Mouse (Mus musculus) neural tube, embryonic 13.5 days (tissue): Measurements from ENCODE around the gene Ache. TPM values are rescaled to one million over a fixed set of nuclear protein-coding genes. Genes with fewer than 3 reads are reported as not detected.
A peak's percentile ranks its signal among the peaks of the same experiment; 100 is the strongest.

Source experiments
- ATAC-seq: fragments of 200-750 bp; cut with Nextera tagmentation; 2 replicates; pipeline ENCODE4 v1.8.0; 2017; ENCODE audit warnings: low read depth, mild to moderate bottlenecking, moderate TSS enrichment, moderate library complexity
- H3K27ac ChIP-seq: fragments of 300-500 bp; sonication (generic); replicated peaks from 2 replicates; pipeline ENCODE4 v1.5.1; 2015; ENCODE audit warnings: moderate library complexity, mild to moderate bottlenecking, inconsistent platforms
- H3K27me3 ChIP-seq: fragments of 300-500 bp; sonication (generic); 2 replicates; pipeline ENCODE4 v1.6.1; 2015; ENCODE audit warnings: mild to moderate bottlenecking, inconsistent platforms
- H3K36me3 ChIP-seq: fragments of 300-500 bp; sonication (generic); 2 replicates; pipeline ENCODE4 v1.6.1; 2015; ENCODE audit warnings: mild to moderate bottlenecking, inconsistent platforms
- H3K4me1 ChIP-seq: fragments of 300-500 bp; sonication (generic); replicated peaks from 2 replicates; pipeline ENCODE4 v1.6.1; 2015; ENCODE audit warnings: inconsistent platforms
- H3K4me2 ChIP-seq: fragments of 300-500 bp; sonication (generic); 2 replicates; pipeline ENCODE4 v1.6.1; 2015; ENCODE audit warnings: inconsistent platforms, mild to moderate bottlenecking, moderate library complexity
- H3K4me3 ChIP-seq: fragments of 300-500 bp; sonication (generic); 2 replicates; pipeline ENCODE4 v1.5.1; 2015; ENCODE audit warnings: mild to moderate bottlenecking, inconsistent platforms
- H3K9ac ChIP-seq: fragments of 300-500 bp; sonication (generic); 2 replicates; pipeline ENCODE4 v1.6.1; 2015; ENCODE audit warnings: moderate library complexity, mild to moderate bottlenecking, inconsistent platforms
- H3K9me3 ChIP-seq: fragments of 300-500 bp; sonication (generic); 2 replicates; pipeline ENCODE4 v1.6.1; 2016; ENCODE audit warnings: inconsistent platforms
- WGBS: fragments of 180-500 bp; shearing (Covaris S2); methylation state at CpG from one replicate; pipeline ENCODE4 v1.1.7; 2015; 5-methylcytosine and 5-hydroxymethylcytosine counted together
- polyA plus RNA-seq: library from polyadenylated mRNA; unstranded; fragments of >200 nt; fragmentation: Nextera tagmentation; extraction: Ambion mirVana; gene quantifications from 2 replicates; pipeline ENCODE4 v1.2.1, GENCODE M21; 2015

Gene Ache
- polyA plus RNA-seq, 1 experiment from 2014 or later = 40.6 TPM

GRCm38 (mm10) chr5:137288999-137289470 lies 1.7 kb downstream of the Ache start:
- Histone ChIP-seq H3K4me1 (peaks cover 49% of the 10 kb centered on the region), H3K9ac (peak overlapping the region; percentile 77), H3K9me3 (no peaks in the 10 kb centered on the region), H3K36me3 (no peaks in the 10 kb centered on the region), H3K4me2 (peak overlapping the region; percentile 92), H3K27me3 (peaks cover 49% of the 10 kb centered on the region), H3K4me3 (peak overlapping the region; percentile 49), H3K27ac (no peak overlapping the region)
- ATAC-seq = no peak
- WGBS = 2% methylated on average over 25 of the region's 25 CpGs

GRCm38 (mm10) chr5:137289591-137290365 lies 2.5 kb downstream of the Ache start:
- WGBS = 54% methylated on average over 13 of the region's 13 CpGs
- Histone ChIP-seq H3K9ac (peak overlapping the region; percentile 77), H3K27ac (no peak overlapping the region), H3K36me3 (no peaks in the 10 kb centered on the region), H3K4me2 (peak overlapping the region; percentile 92), H3K27me3 (peaks cover 49% of the 10 kb centered on the region), H3K4me1 (peaks cover 52% of the 10 kb centered on the region), H3K9me3 (no peaks in the 10 kb centered on the region), H3K4me3 (peak overlapping the region; percentile 49)
- ATAC-seq = no peak

- Histone ChIP-seq H3K27ac (no peak overlapping the region), H3K36me3 (peaks cover 8% of the 10 kb centered on the region), H3K27me3 (peaks cover 49% of the 10 kb centered on the region), H3K4me1 (peaks cover 61% of the 10 kb centered on the region), H3K4me2 (peak overlapping the region; percentile 92; the same call in 1 of the 2 replicates), H3K9ac (no peak overlapping the region), H3K4me3 (no peak overlapping the region), H3K9me3 (no peaks in the 10 kb centered on the region)
- WGBS = 23% methylated on average over 15 of the region's 15 CpGs
- ATAC-seq = no peak
Measured at GRCm38 (mm10) chr5:137290677-137291076, 3.4 kb downstream of the Ache start.

- WGBS = 78% methylated on average over 15 of the region's 15 CpGs
- peaks cover 49% of the 10 kb centered on the region for H3K27me3 ChIP-seq
- no peak overlapping the region for H3K4me2 ChIP-seq
- ATAC-seq = no peak
- H3K9me3 ChIP-seq = no peaks in the 10 kb centered on the region
- H3K27ac ChIP-seq = no peak overlapping the region
- H3K9ac ChIP-seq = 0 out of 2 replicates have a peak overlapping the region, but pooled peaks have one; percentile 17
- H3K36me3 ChIP-seq = peaks cover 16% of the 10 kb centered on the region
- peaks cover 55% of the 10 kb centered on the region for H3K4me1 ChIP-seq
- H3K4me3 ChIP-seq = no peak overlapping the region
Measured at GRCm38 (mm10) chr5:137291381-137291926, 4.1 kb downstream of the Ache start.

GRCm38 (mm10) chr5:137293282-137293681 lies 6.0 kb downstream of the Ache start:
- WGBS = 0% methylated on average over 14 of the region's 15 CpGs
- Histone ChIP-seq H3K4me2 (peak overlapping the region; percentile 100), H3K4me3 (peak overlapping the region; percentile 52), H3K4me1 (peaks cover 40% of the 10 kb centered on the region), H3K27ac (peak overlapping the region; percentile 91), H3K9ac (peak overlapping the region; percentile 82), H3K27me3 (peaks cover 42% of the 10 kb centered on the region), H3K36me3 (peaks cover 34% of the 10 kb centered on the region), H3K9me3 (no peaks in the 10 kb centered on the region)
- ATAC-seq = peak; percentile 2; the same call in 1 of the 2 replicates

GRCm38 (mm10) chr5:137293839-137294743 lies 6.8 kb downstream of the Ache start, which contains the start of gene Ufsp1:
Ufsp1 (plus strand) TSS chr5:137294629.
- Histone ChIP-seq H3K9me3 (no peaks in the 10 kb centered on the region), H3K36me3 (peaks cover 42% of the 10 kb centered on the region), H3K27me3 (peaks cover 35% of the 10 kb centered on the region), H3K4me1 (peaks cover 33% of the 10 kb centered on the region), H3K9ac (peak within 1 kb of the TSS; percentile 82), H3K4me2 (peak within 1 kb of the TSS; percentile 100), H3K27ac (peak within 1 kb of the TSS; percentile 91), H3K4me3 (peak within 1 kb of the TSS; percentile 52)
- peak; percentile 97 for ATAC-seq
- under 1% methylated on average over 52 of the region's 52 CpGs for WGBS

- H3K27ac ChIP-seq = peak overlapping the region; percentile 91
- H3K36me3 ChIP-seq = peaks cover 48% of the 10 kb centered on the region
- peak overlapping the region; percentile 82 for H3K9ac ChIP-seq
- 7% methylated on average over 18 of the region's 18 CpGs for WGBS
- peaks cover 27% of the 10 kb centered on the region for H3K4me1 ChIP-seq
- H3K9me3 ChIP-seq = no peaks in the 10 kb centered on the region
- peak; percentile 59 for ATAC-seq
- peak overlapping the region; percentile 100 for H3K4me2 ChIP-seq
- peak overlapping the region; percentile 52 for H3K4me3 ChIP-seq
- peaks cover 29% of the 10 kb centered on the region for H3K27me3 ChIP-seq
Measured at GRCm38 (mm10) chr5:137294744-137295093, 7.4 kb downstream of the Ache start.

- Histone ChIP-seq H3K4me2 (peak overlapping the region; percentile 100), H3K9ac (peak overlapping the region; percentile 82), H3K4me3 (peak overlapping the region; percentile 52), H3K36me3 (peaks cover 54% of the 10 kb centered on the region), H3K9me3 (no peaks in the 10 kb centered on the region), H3K4me1 (peaks cover 27% of the 10 kb centered on the region), H3K27ac (peak overlapping the region; percentile 91; the same call in 1 of the 2 replicates), H3K27me3 (peaks cover 23% of the 10 kb centered on the region)
- ATAC-seq = no peak
- 82% methylated on average over 9 of the region's 9 CpGs for WGBS
Measured at GRCm38 (mm10) chr5:137295296-137295695, 8.0 kb downstream of the Ache start.

- ATAC-seq = no peak
- WGBS = 94% methylated on average over 15 of the region's 15 CpGs
- Histone ChIP-seq H3K4me2 (0 out of 2 replicates have a peak overlapping the region, but pooled peaks have one; percentile 100), H3K4me1 (peaks cover 27% of the 10 kb centered on the region), H3K9ac (peak overlapping the region; percentile 82; the same call in 1 of the 2 replicates), H3K4me3 (no peak overlapping the region), H3K27ac (no peak overlapping the region), H3K27me3 (peaks cover 19% of the 10 kb centered on the region), H3K36me3 (peaks cover 58% of the 10 kb centered on the region), H3K9me3 (no peaks in the 10 kb centered on the region)
Measured at GRCm38 (mm10) chr5:137295712-137296111, 8.4 kb downstream of the Ache start.

- Histone ChIP-seq H3K4me2 (no peak overlapping the region), H3K9me3 (no peaks in the 10 kb centered on the region), H3K9ac (no peak overlapping the region), H3K36me3 (peaks cover 72% of the 10 kb centered on the region), H3K4me3 (no peak overlapping the region), H3K4me1 (peaks cover 33% of the 10 kb centered on the region), H3K27me3 (peaks cover 6% of the 10 kb centered on the region), H3K27ac (no peak overlapping the region)
- WGBS = 90% methylated on average over 14 of the region's 14 CpGs
- ATAC-seq = no peak
Measured at GRCm38 (mm10) chr5:137297126-137297525, 9.8 kb downstream of the Ache start.

- Histone ChIP-seq H3K4me1 (peaks cover 32% of the 10 kb centered on the region), H3K27me3 (no peaks in the 10 kb centered on the region), H3K4me2 (no peak overlapping the region)
Measured at GRCm38 (mm10) chr5:137299240-137299639, 11.9 kb downstream of the Ache start.

More at GRCm38 (mm10) chr5:137299240-137299639, 11.9 kb downstream of the Ache start:
- Histone ChIP-seq H3K9me3 (no peaks in the 10 kb centered on the region), H3K27ac (no peak overlapping the region), H3K9ac (no peak overlapping the region), H3K36me3 (peaks cover 94% of the 10 kb centered on the region), H3K4me3 (no peak overlapping the region)
- WGBS = 91% methylated on average over 7 of the region's 7 CpGs
- ATAC-seq = no peak
